Mouse (Mus musculus): ENCODE measurements around the gene Mapk1ip1l.
"Not testable (repeated sequence)": the region's sequence is repeated elsewhere in the genome, so short reads cannot be mapped to it uniquely, and the experiment has no call there.

Mapk1ip1l gene

DNA sequence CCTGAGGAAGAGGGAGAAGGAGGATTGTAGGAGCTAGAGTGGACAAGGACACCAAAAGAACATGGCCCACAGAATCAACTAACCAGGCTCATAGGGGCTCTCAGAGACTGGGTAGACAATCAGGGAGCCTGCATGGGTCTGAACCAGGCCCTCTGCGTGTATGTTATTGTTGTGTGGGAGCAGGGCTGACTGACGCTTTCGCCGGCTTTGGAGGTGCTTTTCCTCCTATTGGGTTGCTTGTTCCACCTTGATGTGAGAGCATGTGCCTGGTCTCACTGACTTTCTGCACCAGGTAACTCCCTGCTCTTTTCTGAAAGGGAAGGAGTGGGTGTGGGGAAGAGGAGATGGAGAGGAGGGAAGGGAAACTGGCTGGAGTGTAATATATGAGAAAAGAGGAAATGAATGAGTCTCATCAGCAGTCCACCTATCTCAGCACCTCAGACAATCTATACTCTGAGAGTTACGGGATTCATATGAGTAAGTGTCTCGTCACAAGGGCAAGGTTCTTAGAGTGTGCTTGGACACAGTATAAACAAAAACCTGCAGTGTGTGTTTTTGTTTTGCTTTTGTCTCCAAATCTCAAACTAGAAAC is 6.8 kb downstream of the Mapk1ip1l start:
- DNase-seq (ENCODE audit: low read depth, low spot score), result no peak

DNA sequence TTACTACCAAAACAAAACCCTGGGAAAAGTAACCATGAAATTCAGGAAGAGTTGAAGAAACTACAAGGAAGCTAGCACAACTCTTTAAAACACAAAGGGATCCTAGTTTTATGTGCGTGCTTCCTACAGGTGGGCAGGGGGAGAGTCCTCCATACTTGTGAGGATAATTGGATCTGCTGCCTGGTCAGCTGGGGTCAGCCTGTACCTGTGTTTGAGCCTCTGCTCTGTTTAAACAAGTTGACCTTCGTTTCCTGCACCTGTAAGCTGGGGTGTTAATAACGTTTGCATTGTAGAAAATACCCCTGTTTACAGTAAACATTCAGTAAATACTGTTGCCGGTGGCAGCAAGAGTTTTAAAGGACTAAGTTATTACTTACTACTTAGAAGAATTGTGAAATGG is 7.9 kb downstream of the Mapk1ip1l start:
- no peak for DNase-seq (ENCODE audit: low read depth, low spot score)

DNA sequence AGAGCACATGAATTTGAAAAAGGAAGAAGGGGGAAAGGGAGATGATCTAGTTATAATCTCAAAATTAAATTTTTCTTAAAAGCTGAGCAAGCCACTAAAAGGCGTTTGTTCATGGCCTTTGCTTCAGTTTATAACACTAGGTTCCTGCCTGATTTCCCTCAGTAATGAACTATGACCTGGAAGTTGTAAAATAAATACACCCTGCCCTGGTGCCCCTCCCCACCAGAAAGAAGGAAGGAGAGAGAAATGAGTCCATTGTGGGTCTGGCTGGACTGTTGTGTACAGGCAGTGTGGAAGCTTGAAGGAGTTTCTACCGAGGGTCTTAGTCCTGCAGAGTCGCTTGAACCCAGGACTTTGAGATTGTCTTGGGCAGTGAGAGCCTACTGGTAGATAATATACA is 9.6 kb downstream of the Mapk1ip1l start:
- DNase-seq (ENCODE audit: low read depth, low spot score), result no peak

GRCm38 (mm10) chr14:47309061-47309460 is 11.0 kb downstream of the Mapk1ip1l start:
- DNase-seq (ENCODE audit: low read depth, low spot score), result no peak

DNA sequence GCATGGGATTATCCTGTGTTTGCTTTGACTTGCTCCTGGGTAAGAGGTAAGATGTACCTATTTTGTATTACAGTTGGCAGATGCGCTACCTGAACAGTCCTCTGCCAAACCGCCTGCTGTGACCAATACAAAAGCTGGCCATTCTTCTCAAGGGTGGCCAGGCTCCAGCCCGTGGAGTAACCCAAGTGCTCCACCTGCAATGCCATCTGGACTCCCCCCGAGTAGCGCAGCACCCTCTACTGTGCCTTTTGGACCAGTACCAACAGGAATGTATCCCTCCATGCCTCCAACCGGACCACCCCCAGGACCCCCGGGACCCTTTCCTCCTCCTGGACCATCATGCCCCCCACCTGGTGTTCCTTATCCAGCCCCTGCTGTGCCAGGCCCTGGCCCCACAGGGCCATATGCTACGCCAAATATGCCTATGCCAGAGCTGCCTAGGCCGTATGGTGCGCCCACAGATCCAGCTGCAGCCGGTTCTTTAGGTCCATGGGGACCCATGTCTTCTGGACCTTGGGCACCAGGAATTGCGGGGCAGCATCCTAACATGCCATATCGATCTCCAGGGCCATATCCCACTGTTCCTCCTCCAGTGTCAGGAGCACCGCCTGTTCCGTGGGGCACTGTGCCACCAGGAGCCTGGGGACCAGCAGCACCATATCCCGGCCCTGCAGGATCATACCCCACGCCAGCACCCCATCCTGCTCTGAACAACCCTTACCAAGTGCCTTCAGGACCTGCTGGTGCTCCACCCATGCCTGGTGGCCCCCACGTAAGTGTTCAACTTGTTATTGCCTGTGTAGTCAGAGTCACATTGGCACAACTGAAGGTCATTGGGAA is 12.5 kb downstream of the Mapk1ip1l start:
- DNase-seq (ENCODE audit: low read depth, low spot score), result no peak

DNA sequence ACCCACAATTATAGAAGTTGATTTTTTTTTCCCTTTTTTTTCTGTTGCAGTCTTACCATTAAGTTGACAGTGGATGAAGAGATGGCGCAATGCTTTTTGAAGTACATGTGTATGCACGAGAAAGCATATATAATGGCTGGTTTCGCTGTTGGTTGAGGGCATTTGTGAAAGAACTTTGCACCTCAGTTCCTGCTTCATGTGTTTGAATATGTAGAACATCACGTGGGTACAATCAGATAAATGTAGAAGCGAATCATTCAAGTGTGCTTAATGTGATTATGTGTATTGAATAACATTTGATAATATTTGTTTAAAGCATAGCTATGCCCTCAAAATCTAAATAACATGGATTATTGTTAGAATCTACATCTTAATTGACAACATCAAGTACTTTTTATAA is 21.3 kb downstream of the Mapk1ip1l start:
- no peak for DNase-seq (ENCODE audit: low read depth, low spot score)

- not testable (repeated sequence) for DNase-seq (ENCODE audit: low read depth, low spot score)
Measured at GRCm38 (mm10) chr14:47321581-47321980, 23.5 kb downstream of the Mapk1ip1l start.

- DNase-seq (ENCODE audit: low read depth, low spot score), result no peak
Measured at GRCm38 (mm10) chr14:47325965-47326761, 28.1 kb downstream of the Mapk1ip1l start.

- no peak for DNase-seq (ENCODE audit: low read depth, low spot score)
Measured at GRCm38 (mm10) chr14:47327347-47327746, 29.3 kb downstream of the Mapk1ip1l start.

DNA sequence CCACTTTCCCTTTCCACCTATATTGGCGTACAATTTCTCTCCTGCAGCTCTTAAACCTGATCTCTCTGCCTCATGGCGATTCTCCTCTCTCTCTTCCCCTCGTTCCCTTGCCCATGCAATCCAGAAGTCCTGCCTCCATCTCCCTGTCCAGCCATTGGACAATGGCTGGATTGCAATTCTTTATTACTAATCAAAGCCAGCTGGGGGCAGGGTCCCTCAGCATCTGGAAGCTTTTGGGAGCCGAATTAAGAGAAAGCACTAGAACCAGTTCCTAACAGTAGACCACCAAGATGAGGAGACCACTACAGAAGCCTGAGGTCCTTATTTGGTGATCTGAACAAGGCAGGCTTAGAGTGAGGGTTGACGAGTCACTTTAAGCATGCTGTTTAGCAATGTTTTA is 33.9 kb downstream of the Mapk1ip1l start:
- DNase-seq (ENCODE audit: low read depth, low spot score), result no peak

GRCm38 (mm10) chr14:47334819-47335218 is 36.8 kb downstream of the Mapk1ip1l start:
- peak; percentile 80 for DNase-seq (ENCODE audit: low read depth, low spot score)

GRCm38 (mm10) chr14:47335300-47335699 is 37.2 kb downstream of the Mapk1ip1l start:
- DNase-seq (ENCODE audit: low read depth, low spot score), result no peak

GRCm38 (mm10) chr14:47340231-47340925 is 42.3 kb downstream of the Mapk1ip1l start:
- DNase-seq (ENCODE audit: low read depth, low spot score), result no peak

GRCm38 (mm10) chr14:47341811-47342291 is 43.8 kb downstream of the Mapk1ip1l start:
- peak; percentile 38 for DNase-seq (ENCODE audit: low read depth, low spot score)

GRCm38 (mm10) chr14:47346715-47347114 is 48.6 kb downstream of the Mapk1ip1l start:
- DNase-seq (ENCODE audit: low read depth, low spot score), result no peak

- no peak for DNase-seq (ENCODE audit: low read depth, low spot score)
Measured at GRCm38 (mm10) chr14:47350974-47351373, 52.9 kb downstream of the Mapk1ip1l start.

GRCm38 (mm10) chr14:47352272-47352671 is 54.2 kb downstream of the Mapk1ip1l start:
- no peak for DNase-seq (ENCODE audit: low read depth, low spot score)

GRCm38 (mm10) chr14:47353240-47353639 is 55.2 kb downstream of the Mapk1ip1l start:
- no peak for DNase-seq (ENCODE audit: low read depth, low spot score)

GRCm38 (mm10) chr14:47354111-47354577 is 56.1 kb downstream of the Mapk1ip1l start:
- DNase-seq (ENCODE audit: low read depth, low spot score), result peak; percentile 89

DNA sequence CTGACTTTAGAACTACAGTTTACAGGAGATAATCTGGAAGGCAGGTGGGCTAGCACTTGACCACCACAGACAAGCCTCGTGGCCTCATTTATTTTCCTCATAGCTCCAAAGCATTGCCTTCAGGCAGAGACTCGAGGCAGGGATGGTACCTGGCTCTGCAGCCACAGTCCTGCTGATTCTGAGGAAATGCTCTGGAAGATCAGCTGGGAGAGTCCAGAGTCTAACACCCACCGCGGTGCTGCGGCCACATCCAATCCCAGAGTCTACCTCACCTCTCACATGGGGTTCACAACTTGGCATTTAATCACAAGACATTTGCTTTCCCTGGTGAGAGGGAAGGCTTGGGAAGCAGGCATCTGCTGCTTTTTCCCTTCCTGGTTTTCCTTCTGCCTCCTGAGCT is 56.9 kb downstream of the Mapk1ip1l start:
- DNase-seq (ENCODE audit: low read depth, low spot score), result no peak

GRCm38 (mm10) chr14:47356622-47357021 is 58.6 kb downstream of the Mapk1ip1l start:
- no peak for DNase-seq (ENCODE audit: low read depth, low spot score)

All from ZHBTc4 (cell line).